Mouse (Mus musculus) cerebellum, adult 2 months (tissue): ENCODE measurements around the gene Hpca. TPM values are rescaled to one million over a fixed set of nuclear protein-coding genes. Genes with fewer than 3 reads are reported as not detected.

Experiments
- DNase-seq, 2 experiments: peaks; one replicate each; pipeline ENCODE4 v3.0.0; 2021
- H3K27ac ChIP-seq: fragments of 200-500 bp; 2 replicates; pipeline ENCODE4 v1.5.1; 2012; ENCODE audit warnings: low read length, control low read depth, inconsistent platforms; ENCODE audit not compliant: insufficient read depth
- H3K27me3 ChIP-seq: fragments of 200-500 bp; 2 replicates; pipeline ENCODE4 v1.6.1; 2012; ENCODE audit warnings: inconsistent platforms, mild to moderate bottlenecking, low read length, moderate library complexity; ENCODE audit not compliant: control insufficient read depth, insufficient read depth
- H3K4me1 ChIP-seq: fragments of 200-500 bp; 2 replicates; pipeline ENCODE4 v1.6.1; 2011; ENCODE audit warnings: low read length; ENCODE audit not compliant: control insufficient read depth, insufficient read depth
- H3K4me3 ChIP-seq: fragments of 200-500 bp; replicated peaks from 2 replicates; pipeline ENCODE3; 2011; ENCODE audit warnings: mild to moderate bottlenecking, low read depth, low read length, control low read depth; ENCODE audit not compliant: insufficient read depth
- CTCF ChIP-seq: fragments of 200-500 bp; IDR thresholded peaks from 2 replicates; pipeline ENCODE4 v1.5.1; 2011; ENCODE audit warnings: low read depth, mild to moderate bottlenecking, control low read depth, low read length, moderate library complexity, borderline replicate concordance; ENCODE audit not compliant: insufficient read depth
- POLR2A ChIP-seq: fragments of 200-500 bp; IDR thresholded peaks from 2 replicates; pipeline ENCODE4 v1.6.1; 2011; ENCODE audit warnings: low read length, control low read depth, borderline replicate concordance; ENCODE audit not compliant: insufficient read depth
- WGBS: fragments of 180-500 bp; shearing (Covaris S2); methylation state at CpG from one replicate; pipeline ENCODE4 v1.1.7; 2018; 5-methylcytosine and 5-hydroxymethylcytosine counted together
- polyA plus RNA-seq: library from polyadenylated mRNA; depleted of rRNA; stranded (reverse); fragments of >200 nt; gene quantifications from 2 replicates; pipeline ENCODE4 v1.2.3, GENCODE M21; 2012; rRNA removed

The Hpca gene
- polyA plus RNA-seq, 1 experiment = 176 TPM

GRCm38 (mm10) chr4:129068848-129069247 is 53.0 kb downstream of the Hpca start:
- DNase-seq = no peak
- WGBS = 97% methylated on average over 4 of the region's 4 CpGs
- no peak overlapping the region for H3K4me3 ChIP-seq
- H3K27ac ChIP-seq = no peak overlapping the region
- H3K27me3 ChIP-seq = no peaks in the 10 kb centered on the region
- H3K4me1 ChIP-seq = peaks cover 2% of the 10 kb centered on the region; the same call in 1 of the 2 replicates
- no peak for TF ChIP-seq CTCF
- TF ChIP-seq POLR2A = no peak

- Histone ChIP-seq H3K4me3 (no peak overlapping the region), H3K27ac (no peak overlapping the region), H3K27me3 (no peaks in the 10 kb centered on the region), H3K4me1 (peaks cover 4% of the 10 kb centered on the region; the same call in 1 of the 2 replicates)
- 72% methylated on average over 5 of the region's 5 CpGs for WGBS
- no peak for TF ChIP-seq CTCF
- no peak for TF ChIP-seq POLR2A
- no peak for DNase-seq
Observed at GRCm38 (mm10) chr4:129067638-129068415, 54.0 kb downstream of the Hpca start.

GRCm38 (mm10) chr4:129065688-129066236 is 56.1 kb downstream of the Hpca start:
- Histone ChIP-seq H3K4me1 (peaks cover 11% of the 10 kb centered on the region), H3K27ac (no peak overlapping the region), H3K4me3 (no peak overlapping the region), H3K27me3 (no peaks in the 10 kb centered on the region)
- TF ChIP-seq CTCF (no peak), POLR2A (no peak)
- no peak for DNase-seq

- no peak for TF ChIP-seq POLR2A
- peak; percentile 27; the same call in 1 of the 2 replicates for TF ChIP-seq CTCF
- no peaks in the 10 kb centered on the region for H3K27me3 ChIP-seq
- no peak overlapping the region for H3K27ac ChIP-seq
- peak; percentile 51 to 67 for DNase-seq
- peaks cover 11% of the 10 kb centered on the region for H3K4me1 ChIP-seq
- 35% methylated on average over 3 of the region's 3 CpGs for WGBS
- no peak overlapping the region for H3K4me3 ChIP-seq
Observed at GRCm38 (mm10) chr4:129062281-129063075, 59.4 kb downstream of the Hpca start.

Other genes with a start within 250 kb of the Hpca start
- gene Trim62, start 238.5 kb downstream of the Hpca start, polyA plus RNA-seq = 107 and 129 TPM in 2 replicates
- gene Azin2, start 159.6 kb downstream of the Hpca start, polyA plus RNA-seq = 64.6 TPM in 2 replicates
- gene Ak2, start 130.1 kb downstream of the Hpca start, polyA plus RNA-seq = 43.9 and 45.7 TPM in 2 replicates
- 137 and 154 TPM in 2 replicates for gene Rnf19b, start 63.8 kb downstream of the Hpca start, polyA plus RNA-seq
- gene Tmem54, start 16.5 kb downstream of the Hpca start, polyA plus RNA-seq = 0.16 TPM in 2 replicates
- 192 TPM in 2 replicates for gene Fndc5, start 15.0 kb upstream of the Hpca start, polyA plus RNA-seq
- 28.5 and 31.3 TPM in 2 replicates for gene S100pbp, start 67.7 kb upstream of the Hpca start, polyA plus RNA-seq
- gene Yars, start 67.7 kb upstream of the Hpca start, polyA plus RNA-seq = 104 and 107 TPM in 2 replicates
- 15.6 and 18.5 TPM in 2 replicates for gene C77080, start 139.4 kb upstream of the Hpca start, polyA plus RNA-seq
- gene Sync, start 165.6 kb upstream of the Hpca start, polyA plus RNA-seq = 1.00 and 1.4 TPM in 2 replicates
- gene Rbbp4, start 213.3 kb upstream of the Hpca start, polyA plus RNA-seq = 70.9 and 73.7 TPM in 2 replicates
- 31.2 and 35.3 TPM in 2 replicates for gene Zbtb8os, start 213.7 kb upstream of the Hpca start, polyA plus RNA-seq